Mouse (Mus musculus) bone marrow, adult 2 months (tissue): Measurements from ENCODE around the gene Tpp1.

Experiments used
- CTCF ChIP-seq: fragments of 200-500 bp; IDR thresholded peaks from 2 replicates; pipeline ENCODE4 v1.5.1; 2011; ENCODE audit warnings: low read length, control low read depth; ENCODE audit not compliant: control insufficient read depth, insufficient read depth
- POLR2A ChIP-seq: fragments of 200-500 bp; IDR thresholded peaks from 2 replicates; pipeline ENCODE4 v1.6.1; 2011; ENCODE audit warnings: low read depth, mild to moderate bottlenecking, control low read depth, low read length, borderline replicate concordance; ENCODE audit not compliant: control insufficient read depth

- no peak for TF ChIP-seq CTCF
- TF ChIP-seq POLR2A = peak; percentile 11; the same call in 1 of the 2 replicates
These were observed 15.7 kb downstream of the Tpp1 start, which contains the start of gene Ilk for GRCm38 (mm10) chr7:105736264-105736901.
